Mouse (Mus musculus) cerebellum, adult 18-20 months (tissue): Measurements from ENCODE around the gene Phf2.
"Not testable (repeated sequence)": the region's sequence is repeated elsewhere in the genome, so short reads cannot be mapped to it uniquely, and the experiment has no call there.

Experiments
- DNase-seq, 2 experiments: peaks; one replicate each; pipeline ENCODE4 v3.0.0; 2021

Phf2 gene

GRCm38 (mm10) chr13:48857246-48857932, 13.5 kb downstream of the Phf2 start:
- no peak for DNase-seq

- no peak for DNase-seq
These were observed 17.0 kb downstream of the Phf2 start for GRCm38 (mm10) chr13:48853947-48854346.

DNA sequence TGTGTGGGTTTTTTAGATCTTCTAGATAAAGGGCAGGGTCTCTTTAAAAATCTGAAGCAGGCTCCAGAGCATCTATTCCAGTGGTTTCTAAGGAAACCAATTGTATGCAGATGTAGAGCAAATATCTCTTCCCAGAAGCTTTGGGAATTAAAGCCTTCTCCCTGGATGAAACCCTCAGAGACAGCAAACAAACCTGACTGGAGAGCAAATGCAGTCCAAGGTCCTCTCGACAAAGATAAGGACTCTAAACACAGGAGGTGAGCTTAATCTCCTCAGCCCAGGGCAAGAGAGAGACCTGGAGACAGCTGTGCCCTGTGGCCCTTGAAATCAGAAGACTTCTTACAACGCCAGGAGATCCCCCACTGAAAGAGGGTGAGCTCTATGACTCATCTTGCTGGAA, 17.4 kb downstream of the Phf2 start:
- DNase-seq: no peak

DNA sequence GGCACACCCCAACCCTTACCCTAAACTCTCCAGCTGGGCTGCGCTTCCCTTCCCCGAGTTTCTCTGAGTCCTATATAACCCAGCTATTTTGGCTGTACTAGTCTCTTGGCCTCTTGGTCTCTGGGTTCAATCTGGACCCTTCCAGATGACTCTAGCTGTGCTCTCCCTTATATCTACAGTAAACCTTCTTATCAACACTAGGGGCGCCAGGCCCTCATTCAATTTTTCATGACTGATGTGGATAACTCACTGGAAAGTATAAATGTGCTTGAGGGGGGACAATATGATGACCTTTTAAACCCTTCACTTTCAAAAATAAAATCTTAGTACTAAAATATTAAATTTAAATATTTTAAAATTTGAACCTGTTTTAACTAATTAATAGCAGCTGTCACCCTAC, 18.1 kb downstream of the Phf2 start:
- DNase-seq: no peak

GRCm38 (mm10) chr13:48851719-48852118, 19.2 kb downstream of the Phf2 start:
- no peak for DNase-seq

GRCm38 (mm10) chr13:48850771-48851170, 20.1 kb downstream of the Phf2 start:
- peak; percentile 49 to 66 for DNase-seq

GRCm38 (mm10) chr13:48850326-48850725, 20.6 kb downstream of the Phf2 start:
- DNase-seq: peak; percentile 42 to 49

- peak; percentile 61 to 69 for DNase-seq
These were observed 21.8 kb downstream of the Phf2 start for GRCm38 (mm10) chr13:48849155-48849554.

DNA sequence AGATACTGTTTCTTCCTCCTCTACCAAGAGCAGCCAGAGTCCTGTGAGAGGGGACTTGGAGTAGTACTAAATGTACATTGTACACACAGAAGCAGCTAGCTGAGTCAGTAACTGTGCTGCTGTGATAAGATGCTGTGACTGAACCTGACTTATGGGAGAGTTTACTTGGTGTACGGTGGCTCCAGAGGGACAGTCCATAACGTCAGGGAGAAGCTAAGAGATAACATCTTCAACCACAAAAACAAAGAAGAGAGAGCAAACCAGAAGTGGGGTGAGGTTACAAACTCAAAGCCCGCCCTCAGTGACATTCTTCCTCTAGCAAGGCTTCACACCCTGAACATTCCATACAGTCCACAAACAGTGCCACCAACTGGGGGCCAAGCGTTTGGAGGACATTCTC, 25.6 kb downstream of the Phf2 start:
- DNase-seq: no peak

- no peak for DNase-seq
These were observed 27.4 kb downstream of the Phf2 start for GRCm38 (mm10) chr13:48843530-48843929.

DNA sequence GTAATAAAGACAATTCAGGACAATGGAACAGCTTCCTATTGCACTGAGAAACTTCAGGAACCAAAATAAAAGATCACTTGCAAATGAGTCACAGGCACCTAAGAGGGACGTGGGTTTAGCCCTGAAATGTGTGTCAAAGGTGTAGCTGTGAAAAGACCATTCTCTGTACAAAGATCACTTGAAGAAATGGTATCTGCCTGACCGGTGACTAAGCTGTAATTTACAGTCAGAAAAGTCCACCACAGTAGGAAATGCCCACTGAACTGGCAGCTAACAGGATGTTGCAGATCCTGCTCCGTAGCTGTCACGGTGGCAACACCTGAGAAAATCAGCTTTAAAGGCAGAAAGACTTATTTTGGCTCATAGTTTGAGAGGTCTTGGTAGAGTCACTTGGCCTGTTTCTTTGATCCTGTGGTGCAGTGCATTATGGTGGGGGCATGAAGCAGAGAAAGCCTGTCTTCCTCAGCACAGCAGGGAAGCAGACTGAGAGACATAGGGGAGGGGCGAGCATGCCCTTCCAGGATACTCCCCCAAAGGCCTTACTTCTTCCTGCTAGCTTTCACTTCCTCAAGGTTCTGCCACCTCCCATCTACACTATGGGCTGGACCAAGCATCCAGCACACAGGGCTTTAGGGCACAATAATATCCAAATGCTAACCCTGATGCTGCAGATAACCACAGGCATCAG, 28.9 kb downstream of the Phf2 start:
- DNase-seq: no peak

DNA sequence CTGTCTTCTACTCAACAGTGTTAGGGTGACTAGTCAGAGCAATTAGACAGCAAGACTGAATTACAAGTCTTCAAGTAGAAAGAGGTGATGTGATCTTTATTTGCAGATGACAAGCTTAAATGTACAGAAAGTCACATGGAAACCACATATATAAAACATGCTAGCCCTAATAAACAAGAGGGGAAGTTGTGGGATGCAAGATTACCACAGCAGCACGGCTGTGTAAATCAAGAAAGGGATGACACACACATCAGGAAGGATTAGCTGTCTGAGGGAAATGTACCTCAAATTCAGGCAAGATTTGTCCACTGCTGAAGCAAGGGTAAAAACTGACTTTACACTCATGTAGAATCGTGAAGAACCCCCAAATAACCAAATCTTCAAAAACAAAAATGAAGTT, 32.6 kb downstream of the Phf2 start:
- no peak for DNase-seq

GRCm38 (mm10) chr13:48837537-48837936, 33.4 kb downstream of the Phf2 start:
- no peak for DNase-seq

- DNase-seq: no peak
These were observed 40.2 kb downstream of the Phf2 start for GRCm38 (mm10) chr13:48830528-48831250.

GRCm38 (mm10) chr13:48829780-48830179, 41.1 kb downstream of the Phf2 start:
- no peak for DNase-seq

DNA sequence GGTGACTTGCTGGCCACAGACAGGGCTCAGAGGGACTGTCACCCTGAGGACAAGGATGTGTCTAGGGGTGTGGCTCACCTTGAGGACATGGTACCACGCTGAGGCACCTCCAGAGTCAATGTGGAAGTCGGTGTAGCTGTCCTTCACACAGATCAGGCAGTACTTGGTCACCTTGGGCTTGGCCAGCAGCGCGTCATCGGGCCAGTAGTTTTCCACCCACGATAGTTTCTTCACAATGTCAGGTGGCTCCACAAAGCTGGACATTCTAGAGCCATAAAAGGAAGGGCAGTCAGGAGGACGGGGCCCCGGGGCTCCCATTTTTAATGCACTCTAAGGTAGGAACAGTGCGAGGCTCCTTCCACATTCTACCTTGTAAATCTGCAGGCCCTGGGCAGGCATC, 48.0 kb downstream of the Phf2 start:
- no peak for DNase-seq

DNA sequence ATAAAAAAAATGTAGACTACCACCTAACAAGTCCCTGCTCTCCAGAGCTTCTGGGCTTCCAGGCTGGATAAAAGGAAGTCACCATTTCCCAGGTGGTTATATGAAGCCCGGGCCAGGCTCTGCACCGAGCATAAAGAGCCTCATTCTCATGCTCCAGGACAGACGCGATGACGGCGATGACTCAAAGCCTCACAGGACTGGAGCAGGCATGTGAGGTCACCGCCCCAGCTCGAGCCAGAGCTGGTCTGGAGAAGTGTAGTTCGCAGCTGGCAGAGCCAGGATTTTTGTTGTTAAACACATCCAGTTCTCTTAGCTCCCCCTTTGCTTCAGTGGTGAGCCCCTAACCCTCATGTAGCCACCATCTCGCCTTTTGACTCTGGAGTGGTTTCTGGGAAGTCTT, 48.6 kb downstream of the Phf2 start:
- DNase-seq: no peak

DNA sequence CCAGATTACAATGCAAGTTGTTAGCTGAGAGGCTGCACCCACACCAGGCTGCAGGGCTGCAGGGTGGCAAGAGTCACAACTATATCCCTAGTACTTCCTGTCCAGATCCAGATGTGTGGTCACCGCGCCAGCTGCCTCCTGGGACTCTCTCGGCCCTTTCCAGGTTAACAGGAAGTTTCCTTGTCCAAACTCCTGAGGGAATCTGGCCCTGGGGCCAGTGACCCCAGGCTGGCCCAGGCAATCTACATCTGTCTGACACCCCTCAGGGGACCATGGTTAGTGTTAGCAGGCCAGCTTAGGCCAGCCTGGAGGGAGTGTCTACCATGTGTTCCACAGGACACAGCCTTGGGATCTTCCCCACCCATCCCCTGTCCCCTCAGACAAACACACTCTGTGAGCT, 51.8 kb downstream of the Phf2 start:
- no peak for DNase-seq

DNA sequence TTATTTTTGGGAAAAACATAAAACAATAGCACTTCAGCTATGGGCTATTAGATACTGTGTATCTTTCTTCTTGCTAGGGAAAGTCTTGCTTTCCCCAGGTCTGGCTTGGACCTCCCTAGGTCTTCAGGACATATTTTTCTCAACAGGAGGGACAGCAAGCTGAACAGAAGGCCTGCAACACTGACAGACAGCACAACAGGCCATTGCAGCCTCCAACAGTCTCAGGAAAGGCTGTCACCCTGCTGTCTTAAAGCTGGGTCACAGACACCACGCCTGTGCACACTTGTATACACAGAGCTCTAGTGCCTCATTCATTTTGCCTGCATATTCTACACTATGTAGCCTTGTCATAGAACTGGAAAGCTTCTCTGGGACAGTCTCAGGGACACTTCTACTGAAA, 56.5 kb downstream of the Phf2 start:
- DNase-seq: peak; percentile 36 to 52

GRCm38 (mm10) chr13:48810991-48811390, 59.9 kb downstream of the Phf2 start:
- no peak for DNase-seq

- peak in 1 of 2 experiments; percentile 32 for DNase-seq
These were observed 60.6 kb downstream of the Phf2 start for GRCm38 (mm10) chr13:48810274-48810823.

DNA sequence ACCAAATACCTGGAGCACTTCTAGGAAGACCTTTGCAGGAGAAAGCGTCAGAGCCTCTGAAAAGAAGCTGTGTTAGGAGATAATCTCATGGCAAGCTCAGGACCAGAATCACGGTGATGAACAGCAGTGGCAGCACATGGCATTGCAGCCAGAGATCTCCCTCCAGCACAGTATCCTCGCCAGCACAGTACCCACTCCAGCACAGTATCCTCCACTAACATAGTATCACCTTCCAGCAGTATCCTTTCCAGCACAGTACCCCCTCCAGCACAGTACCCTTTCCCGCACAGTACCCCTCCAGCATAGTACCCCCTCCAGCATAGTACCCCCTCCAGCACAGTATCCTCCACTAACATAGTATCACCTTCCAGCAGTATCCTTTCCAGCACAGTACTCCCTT, 61.3 kb downstream of the Phf2 start:
- DNase-seq: not testable (repeated sequence)

DNA sequence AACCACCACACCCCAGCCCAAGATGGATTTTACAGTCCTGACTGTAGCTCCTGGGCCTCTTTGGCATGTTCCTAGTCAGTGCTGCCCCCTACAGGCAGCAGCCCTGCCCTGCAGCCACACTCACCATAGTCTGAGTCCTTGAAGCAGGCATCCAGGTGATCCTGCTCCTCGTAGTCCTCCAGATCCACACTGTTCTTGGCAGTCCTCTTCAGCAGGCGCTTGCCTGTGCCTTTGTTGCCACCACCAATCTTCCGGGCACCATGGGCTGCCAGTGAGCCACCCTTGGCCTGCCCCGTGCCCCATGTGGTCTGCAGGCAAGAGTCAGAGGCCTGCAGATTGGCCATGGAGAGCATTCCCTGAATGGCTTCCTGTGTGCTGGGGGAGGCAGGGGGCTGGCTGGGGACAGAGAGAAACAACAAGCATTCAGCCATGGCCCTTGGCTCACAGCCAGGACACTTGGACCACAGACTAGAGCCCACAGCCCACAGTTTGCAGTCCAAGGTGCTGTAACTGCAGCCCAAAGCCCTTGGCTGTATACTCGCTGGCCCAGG, 63.4 kb downstream of the Phf2 start:
- DNase-seq: peak; percentile 64 to 76
